Mouse (Mus musculus) cerebellum, postnatal 14 days (tissue): ENCODE results near the gene Opn1sw.
"Not testable (repeated sequence)": the region's sequence is repeated elsewhere in the genome, so short reads cannot be mapped to it uniquely, and the experiment has no call there.

Experiments used
- DNase-seq, 2 experiments: peaks; one replicate each; pipeline ENCODE4 v3.0.0; 2021; ENCODE audit warnings: mixed read lengths in 2 of 2

Opn1sw gene

GRCm38 (mm10) chr6:29395910-29396713 is 7.8 kb upstream of the Opn1sw start, which contains the start of gene Ccdc136:
Gene Ccdc136, plus strand, starts transcription at chr6:29396309.
- peak; percentile 82 to 87 for DNase-seq

GRCm38 (mm10) chr6:29394286-29394685 is 6.0 kb upstream of the Opn1sw start:
- DNase-seq = no peak

GRCm38 (mm10) chr6:29391802-29392201 is 3.5 kb upstream of the Opn1sw start:
- no peak for DNase-seq

GRCm38 (mm10) chr6:29391241-29391640 is 3.0 kb upstream of the Opn1sw start:
- not testable (repeated sequence) for DNase-seq

- DNase-seq = not testable (repeated sequence)
Observed at GRCm38 (mm10) chr6:29390500-29390899, 2.2 kb upstream of the Opn1sw start.

GRCm38 (mm10) chr6:29389425-29389824 is 1.2 kb upstream of the Opn1sw start:
- peak in 1 of 2 experiments; percentile 35 for DNase-seq

- peak; percentile 96 to 97 for DNase-seq
Observed at GRCm38 (mm10) chr6:29388606-29389080, 375 bp upstream of the Opn1sw start.

DNA sequence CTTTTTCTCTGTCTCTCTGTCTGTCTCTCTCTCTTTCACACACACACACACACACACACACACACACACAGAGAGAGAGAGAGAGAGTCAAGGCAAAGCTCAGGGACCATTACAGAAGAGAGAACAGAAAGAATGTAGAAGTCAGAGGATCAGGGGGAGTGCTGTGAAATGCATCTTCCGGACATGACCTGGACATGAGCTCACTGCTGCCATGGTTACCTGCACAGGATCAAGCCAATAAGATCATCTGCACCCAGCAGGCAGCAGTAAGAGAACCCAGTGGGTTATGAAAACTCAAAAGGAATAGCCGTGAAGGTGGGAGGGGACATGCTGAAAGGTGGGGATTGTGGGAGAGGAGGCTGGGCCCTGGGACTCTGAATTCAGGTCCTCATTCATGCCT is 5.8 kb downstream of the Opn1sw start:
- peak in 1 of 2 experiments; percentile 31 for DNase-seq

GRCm38 (mm10) chr6:29379954-29380353 is 8.3 kb downstream of the Opn1sw start:
- DNase-seq = no peak

DNA sequence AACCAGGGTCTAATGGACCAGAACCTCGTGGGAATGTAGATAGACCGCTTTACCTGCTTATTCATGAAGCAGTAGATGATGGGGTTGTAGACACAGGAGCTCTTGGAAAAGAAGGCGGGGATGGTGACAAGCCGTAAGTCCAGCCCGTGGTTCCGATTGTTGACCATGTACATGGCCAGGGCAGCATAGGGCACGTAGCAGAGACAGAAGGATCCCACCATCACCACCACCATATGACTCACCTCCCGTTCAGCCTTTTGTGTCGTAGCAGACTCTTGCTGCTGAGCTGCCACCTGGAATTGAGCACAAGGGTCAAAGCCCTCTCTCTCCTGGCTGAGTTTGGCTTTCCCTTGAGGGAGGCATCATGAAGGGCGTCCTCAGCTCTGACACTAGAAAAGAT is 9.6 kb downstream of the Opn1sw start:
- no peak for DNase-seq

DNA sequence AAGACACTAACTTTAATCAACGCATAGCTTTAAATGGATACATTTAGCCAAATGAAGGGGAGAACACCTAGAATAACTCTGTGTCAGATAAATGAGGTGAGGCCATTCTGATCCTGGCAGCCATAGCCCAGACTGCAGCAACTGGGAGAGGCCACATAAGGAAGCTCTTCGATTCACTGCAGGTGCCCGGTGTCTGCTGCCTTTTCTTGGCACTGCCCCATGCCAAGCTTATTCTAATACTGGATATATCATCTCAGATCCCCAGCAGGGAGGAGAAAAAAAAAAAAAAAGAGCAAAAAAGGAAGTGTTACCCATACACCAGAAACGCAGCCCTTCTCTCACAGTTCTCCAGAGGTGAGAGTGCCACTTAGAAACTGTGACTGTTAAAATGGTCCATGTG is 10.9 kb downstream of the Opn1sw start:
- peak; percentile 54 to 55 for DNase-seq

GRCm38 (mm10) chr6:29365277-29365676 is 23.0 kb downstream of the Opn1sw start:
- DNase-seq = no peak

- DNase-seq = no peak
Observed at GRCm38 (mm10) chr6:29363129-29363515, 25.1 kb downstream of the Opn1sw start.

GRCm38 (mm10) chr6:29362246-29363128 is 25.8 kb downstream of the Opn1sw start:
- peak in 1 of 2 experiments; percentile 40 for DNase-seq

GRCm38 (mm10) chr6:29360211-29360610 is 28.1 kb downstream of the Opn1sw start:
- DNase-seq = no peak

DNA sequence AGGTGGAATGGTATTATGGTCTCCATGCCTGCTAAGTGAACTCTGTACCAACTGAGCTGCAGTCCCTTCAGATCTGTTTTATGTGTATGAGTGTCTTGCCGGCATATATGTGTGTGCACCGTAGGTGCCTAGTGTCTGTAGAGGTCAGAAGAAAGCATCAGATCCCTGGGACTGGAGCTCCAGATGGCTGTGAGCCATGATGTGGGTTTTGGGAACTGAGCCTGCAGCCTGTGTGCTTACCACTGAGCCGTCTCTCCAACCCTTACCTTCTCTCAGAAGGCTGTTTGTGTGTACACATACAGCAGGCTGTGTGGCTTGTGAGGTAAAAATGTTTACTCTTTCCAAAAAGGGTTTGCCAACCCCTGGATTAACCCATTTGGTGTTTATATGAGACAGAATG is 28.9 kb downstream of the Opn1sw start:
- DNase-seq = peak in 1 of 2 experiments; percentile 38

DNA sequence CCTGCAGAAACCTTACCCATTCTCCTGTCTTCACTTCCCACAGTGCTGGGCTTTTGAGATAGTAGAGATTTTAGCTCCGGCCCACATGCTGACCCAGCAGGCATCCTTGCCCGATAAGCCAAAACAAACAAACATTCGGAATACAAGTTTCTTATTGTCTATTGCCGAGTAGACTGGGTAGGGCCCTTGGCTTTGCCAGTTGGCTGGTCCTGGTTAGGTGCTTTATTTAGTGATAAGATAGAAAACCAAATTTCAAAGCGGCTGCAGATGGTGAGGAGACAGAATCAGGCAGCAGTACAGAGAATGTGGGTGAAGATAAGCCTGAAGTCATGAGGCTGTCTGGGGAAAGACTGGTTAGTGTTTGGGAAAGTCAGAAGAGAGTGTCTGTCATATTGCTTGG is 35.5 kb downstream of the Opn1sw start:
- DNase-seq = no peak

- no peak for DNase-seq
Observed at GRCm38 (mm10) chr6:29351613-29352012, 36.7 kb downstream of the Opn1sw start.

GRCm38 (mm10) chr6:29348371-29348724 is 39.9 kb downstream of the Opn1sw start:
- DNase-seq = no peak

DNA sequence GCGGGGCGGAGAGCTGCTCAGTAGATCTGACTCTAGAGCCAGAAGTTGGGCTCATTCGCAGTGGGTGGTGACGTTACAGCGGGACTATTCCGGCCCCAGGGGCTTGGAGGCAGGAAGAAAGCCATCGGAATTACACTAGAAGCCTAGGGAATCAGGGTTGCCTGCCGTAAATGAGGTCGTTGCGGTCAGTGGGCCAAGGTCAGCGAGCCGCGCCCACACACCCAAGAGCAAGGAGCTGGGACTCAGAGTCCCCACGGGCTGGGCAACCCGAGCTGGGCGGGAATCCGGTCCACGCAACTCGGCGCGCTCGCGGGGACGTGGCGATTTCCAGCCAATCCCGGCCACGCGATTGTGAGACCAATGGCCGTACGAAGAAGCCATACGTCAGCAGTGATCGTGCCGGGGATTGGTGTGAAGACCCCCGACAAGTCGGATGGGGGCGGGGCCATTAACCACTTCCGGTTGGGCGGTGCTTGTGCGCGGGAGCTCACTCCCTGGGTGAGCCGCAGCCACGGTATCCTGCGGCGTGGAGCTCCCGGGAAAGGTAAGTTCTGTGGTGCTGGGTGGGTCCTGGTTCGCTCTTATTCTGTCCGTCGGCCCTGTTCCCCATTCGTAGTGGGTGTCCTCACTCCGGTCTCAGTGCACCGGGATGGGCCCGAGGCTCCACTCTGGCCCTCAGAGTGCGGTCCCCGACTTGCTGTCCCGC is 40.5 kb downstream of the Opn1sw start, which contains the start of gene Calu:
Gene Calu, plus strand, starts transcription at position 405 of the 706 bp plus-strand sequence.
- DNase-seq = peak; percentile 99 to 100

DNA sequence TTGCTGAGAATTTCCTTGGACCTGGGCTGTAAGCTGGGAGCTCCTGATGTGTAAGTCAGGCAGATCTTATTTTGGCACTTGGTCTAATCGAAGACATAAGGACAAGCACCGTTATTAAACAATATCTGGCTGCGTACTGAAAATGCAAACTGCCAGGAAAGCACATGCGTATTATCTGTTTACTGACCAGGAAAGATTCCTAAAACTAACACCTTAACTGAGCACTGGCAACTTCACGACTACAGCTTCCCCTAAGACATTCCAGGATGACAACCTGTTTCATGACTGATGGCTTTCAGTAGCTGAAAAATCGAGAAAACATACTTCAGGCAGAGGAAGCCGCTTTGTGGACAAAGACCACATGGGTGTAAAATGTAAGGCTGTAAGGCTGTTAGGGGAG is 41.1 kb downstream of the Opn1sw start:
- no peak for DNase-seq

GRCm38 (mm10) chr6:29346512-29346911 is 41.8 kb downstream of the Opn1sw start:
- DNase-seq = not testable (repeated sequence)

DNA sequence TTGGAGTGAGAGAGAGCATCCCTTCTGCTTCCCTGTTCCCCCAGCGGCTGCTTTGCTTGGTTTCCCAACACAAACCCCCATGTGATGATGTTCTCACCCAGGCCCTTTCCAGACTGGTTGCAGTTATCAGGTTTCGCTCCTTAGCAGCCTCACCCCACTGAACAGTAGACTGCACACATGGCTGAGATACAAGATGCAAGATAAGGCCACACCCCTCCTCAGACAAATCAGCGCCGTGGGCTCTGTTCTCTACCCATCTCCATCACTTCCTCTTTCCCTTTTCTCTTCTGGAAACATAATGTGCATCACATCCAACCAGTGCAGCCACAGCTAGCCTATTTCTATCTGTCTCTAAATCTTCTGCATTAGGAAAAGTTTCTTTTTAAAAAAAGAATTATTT is 58.8 kb downstream of the Opn1sw start:
- DNase-seq = no peak
